Mouse (Mus musculus) E14TG2a.4 (cell line): ENCODE measurements around the gene Gm45140.

ENCODE experiments used
- H3K27me3 ChIP-seq: 2 replicates; pipeline ENCODE4 v1.6.1; 2014; ENCODE audit warnings: low read length, control low read depth; ENCODE audit not compliant: insufficient read depth
- H3K36me3 ChIP-seq: 2 replicates; pipeline ENCODE4 v1.6.1; 2014; ENCODE audit warnings: low read length, control low read depth; ENCODE audit not compliant: insufficient read depth
- H3K4me1 ChIP-seq: replicated peaks from 2 replicates; pipeline ENCODE4 v1.6.1; 2014; ENCODE audit warnings: low read depth, low read length, control low read depth
- H3K4me3 ChIP-seq: replicated peaks from 2 replicates; pipeline ENCODE4 v1.5.1; 2014; ENCODE audit warnings: mild to moderate bottlenecking, low read length
- H3K9me3 ChIP-seq: 2 replicates; pipeline ENCODE4 v1.6.1; 2014; ENCODE audit warnings: low read length, control low read depth
- CTCF ChIP-seq: conservative IDR thresholded peaks from 2 replicates; pipeline ENCODE4 v1.5.1; 2014; ENCODE audit warnings: low read length
- NANOG ChIP-seq: IDR thresholded peaks from 2 replicates; pipeline ENCODE4 v1.6.1; 2014; ENCODE audit warnings: borderline replicate concordance, low read length, mixed read lengths
- POU5F1 ChIP-seq: IDR thresholded peaks from 2 replicates; pipeline ENCODE4 v1.6.1; 2014; ENCODE audit warnings: low read length, borderline replicate concordance

Gene Gm45140

GRCm38 (mm10) chr6:87873104-87873503, 37.5 kb upstream of the Gm45140 start:
- Histone ChIP-seq H3K36me3 (no peaks in the 10 kb centered on the region), H3K9me3 (no peaks in the 10 kb centered on the region), H3K4me1 (peaks cover 47% of the 10 kb centered on the region), H3K4me3 (no peak overlapping the region), H3K27me3 (no peaks in the 10 kb centered on the region)
- TF ChIP-seq NANOG = no peak

GRCm38 (mm10) chr6:87871240-87871639, 35.6 kb upstream of the Gm45140 start:
- Histone ChIP-seq H3K4me1 (peaks cover 51% of the 10 kb centered on the region), H3K9me3 (no peaks in the 10 kb centered on the region), H3K4me3 (no peak overlapping the region), H3K27me3 (no peaks in the 10 kb centered on the region), H3K36me3 (no peaks in the 10 kb centered on the region)
- TF ChIP-seq NANOG (no peak), CTCF (no peak), POU5F1 (no peak)

GRCm38 (mm10) chr6:87870440-87870839, 34.8 kb upstream of the Gm45140 start:
- no peaks in the 10 kb centered on the region for H3K9me3 ChIP-seq
- peaks cover 48% of the 10 kb centered on the region for H3K4me1 ChIP-seq
- H3K27me3 ChIP-seq = no peaks in the 10 kb centered on the region
- no peak overlapping the region for H3K4me3 ChIP-seq
- TF ChIP-seq NANOG = no peak
- no peak for TF ChIP-seq POU5F1
- H3K36me3 ChIP-seq = no peaks in the 10 kb centered on the region

GRCm38 (mm10) chr6:87868871-87869506, 33.4 kb upstream of the Gm45140 start:
- no peaks in the 10 kb centered on the region for H3K27me3 ChIP-seq

GRCm38 (mm10) chr6:87867256-87867655, 31.7 kb upstream of the Gm45140 start:
- Histone ChIP-seq H3K4me3 (no peak overlapping the region), H3K9me3 (no peaks in the 10 kb centered on the region), H3K27me3 (no peaks in the 10 kb centered on the region), H3K4me1 (peaks cover 35% of the 10 kb centered on the region), H3K36me3 (no peaks in the 10 kb centered on the region)
- no peak for TF ChIP-seq POU5F1
- TF ChIP-seq CTCF = no peak
- no peak for TF ChIP-seq NANOG

More at GRCm38 (mm10) chr6:87868871-87869506, 33.4 kb upstream of the Gm45140 start:
- peaks cover 44% of the 10 kb centered on the region for H3K4me1 ChIP-seq
- no peaks in the 10 kb centered on the region for H3K36me3 ChIP-seq
- no peaks in the 10 kb centered on the region for H3K9me3 ChIP-seq
- no peak for TF ChIP-seq POU5F1
- no peak overlapping the region for H3K4me3 ChIP-seq

- H3K36me3 ChIP-seq = no peaks in the 10 kb centered on the region
- TF ChIP-seq CTCF = no peak
- TF ChIP-seq POU5F1 = no peak
- TF ChIP-seq NANOG = no peak
- H3K4me3 ChIP-seq = no peak overlapping the region
- H3K4me1 ChIP-seq = peaks cover 27% of the 10 kb centered on the region
- no peaks in the 10 kb centered on the region for H3K27me3 ChIP-seq
- H3K9me3 ChIP-seq = no peaks in the 10 kb centered on the region
Measured at GRCm38 (mm10) chr6:87866211-87866610, 30.6 kb upstream of the Gm45140 start.

GRCm38 (mm10) chr6:87857071-87857470, 21.5 kb upstream of the Gm45140 start:
- H3K4me3 ChIP-seq = no peak overlapping the region
- H3K9me3 ChIP-seq = no peaks in the 10 kb centered on the region
- TF ChIP-seq POU5F1 (no peak), NANOG (no peak), CTCF (no peak)
- H3K27me3 ChIP-seq = no peaks in the 10 kb centered on the region
- peaks cover 27% of the 10 kb centered on the region for H3K4me1 ChIP-seq
- H3K36me3 ChIP-seq = no peaks in the 10 kb centered on the region

- Histone ChIP-seq H3K4me1 (peaks cover 45% of the 10 kb centered on the region), H3K36me3 (peaks cover 9% of the 10 kb centered on the region), H3K27me3 (no peaks in the 10 kb centered on the region), H3K9me3 (no peaks in the 10 kb centered on the region), H3K4me3 (no peak overlapping the region)
- TF ChIP-seq NANOG (no peak), POU5F1 (no peak), CTCF (no peak)
Measured at GRCm38 (mm10) chr6:87853446-87853845, 17.9 kb upstream of the Gm45140 start.

GRCm38 (mm10) chr6:87851871-87852270, 16.3 kb upstream of the Gm45140 start:
- peaks cover 60% of the 10 kb centered on the region for H3K4me1 ChIP-seq
- TF ChIP-seq NANOG = no peak
- TF ChIP-seq POU5F1 = no peak
- no peaks in the 10 kb centered on the region for H3K27me3 ChIP-seq
- H3K36me3 ChIP-seq = peaks cover 25% of the 10 kb centered on the region
- peak overlapping the region; percentile 99 for H3K4me3 ChIP-seq
- H3K9me3 ChIP-seq = no peaks in the 10 kb centered on the region
